Mouse (Mus musculus): ENCODE data around the gene Vmn1r188. TPM values are rescaled to one million over a fixed set of nuclear protein-coding genes. Genes with fewer than 3 reads are reported as not detected.
"Not testable (repeated sequence)": the region's sequence is repeated elsewhere in the genome, so short reads cannot be mapped to it uniquely, and the experiment has no call there.

Gene Vmn1r188
- not detected for total RNA-seq (2021)

GRCm38 (mm10) chr13:22084140-22084539 lies at the start of gene Vmn1r188:
TSS of gene Vmn1r188 (plus strand) at chr13:22084440.
- DNase-seq (ENCODE audit: low spot score in 2 of 2); intact Hi-C loops (cut with DNase I): not testable (repeated sequence)

DNA sequence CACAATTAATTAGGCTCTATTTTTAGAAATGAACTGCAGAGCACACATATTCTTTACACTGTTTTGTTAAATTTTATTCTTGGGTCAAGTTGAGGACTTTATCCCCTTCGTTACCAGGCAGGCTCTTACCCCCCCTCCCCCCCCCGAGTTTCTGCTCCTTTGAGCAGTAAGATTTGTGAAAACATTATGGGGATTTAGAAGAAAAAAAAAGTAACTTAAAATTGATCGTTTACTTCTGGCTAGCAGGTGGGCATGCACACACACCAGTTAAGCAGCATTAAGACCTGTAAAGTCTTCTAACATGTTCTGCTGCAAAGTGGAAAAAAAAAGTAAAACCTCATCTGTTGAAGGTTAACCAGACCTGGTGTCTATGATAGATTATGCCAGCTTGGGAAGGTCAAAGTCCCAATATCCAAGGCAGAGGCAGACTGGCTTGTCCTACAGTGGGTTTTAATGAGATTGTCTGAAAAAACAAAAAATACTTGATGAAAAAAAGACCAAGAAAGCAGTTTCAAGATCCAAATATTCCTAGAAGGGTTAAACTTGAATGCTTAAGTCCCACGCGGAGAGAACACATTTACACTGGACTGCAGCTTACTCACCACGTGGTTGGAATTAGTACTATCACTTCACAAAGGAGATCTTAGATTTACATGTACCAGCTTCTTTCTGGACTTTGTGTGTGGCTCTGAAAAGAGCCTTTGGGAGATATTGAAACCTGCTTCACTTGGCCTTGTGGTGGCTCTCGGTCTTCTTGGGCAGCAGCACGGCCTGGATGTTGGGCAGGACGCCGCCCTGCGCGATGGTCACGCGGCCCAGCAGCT lies 49.6 kb upstream of the Vmn1r188 start:
- intact Hi-C loops (cut with DNase I) = loop anchor here (10.0 kb wide), 1 partner anchor 210 kb away; no protein-coding TSS in a partner anchor
- DNase-seq (ENCODE audit: low spot score in 2 of 2) = no peak

DNA sequence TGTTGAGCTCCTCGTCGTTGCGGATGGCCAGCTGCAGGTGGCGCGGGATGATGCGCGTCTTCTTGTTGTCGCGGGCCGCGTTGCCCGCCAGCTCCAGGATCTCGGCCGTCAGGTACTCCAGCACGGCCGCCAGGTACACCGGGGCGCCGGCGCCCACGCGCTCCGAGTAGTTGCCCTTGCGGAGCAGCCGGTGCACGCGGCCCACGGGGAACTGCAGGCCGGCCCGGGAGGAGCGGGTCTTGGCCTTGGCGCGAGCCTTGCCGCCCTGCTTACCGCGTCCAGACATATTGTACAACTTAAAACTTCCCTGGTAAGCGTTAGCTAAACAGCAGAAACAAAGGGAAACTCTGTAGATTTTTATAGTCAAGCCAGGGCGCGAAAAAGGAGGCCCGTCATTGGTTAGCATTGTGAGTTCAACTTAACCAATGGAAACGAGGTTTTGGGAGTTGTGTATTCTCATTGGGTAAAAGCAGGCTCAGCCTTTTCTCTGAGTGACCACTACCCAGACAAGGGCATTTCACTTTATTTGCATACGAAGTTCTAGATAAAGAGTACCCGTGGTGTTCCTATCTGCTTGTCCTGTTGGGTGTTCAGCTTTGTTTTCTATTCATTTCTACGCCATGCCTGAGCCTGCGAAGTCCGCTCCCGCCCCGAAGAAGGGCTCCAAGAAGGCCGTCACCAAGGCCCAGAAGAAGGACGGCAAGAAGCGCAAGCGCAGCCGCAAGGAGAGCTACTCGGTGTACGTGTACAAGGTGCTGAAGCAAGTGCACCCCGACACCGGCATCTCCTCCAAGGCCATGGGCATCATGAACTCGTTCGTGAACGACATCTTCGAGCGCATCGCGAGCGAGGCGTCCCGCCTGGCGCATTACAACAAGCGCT lies 48.7 kb upstream of the Vmn1r188 start, which contains the start of the genes Hist1h2ah and Hist1h2bk:
Hist1h2ah (minus strand) TSS at position 302 of the 882 bp plus-strand sequence.
Hist1h2bk (plus strand) TSS at position 604 of the 882 bp plus-strand sequence.
- intact Hi-C loops (cut with DNase I) = loop anchor here (10.0 kb wide), 1 partner anchor 211 kb away; no protein-coding TSS in a partner anchor
- DNase-seq (ENCODE audit: low spot score in 2 of 2) = peak; percentile 86 to 97

GRCm38 (mm10) chr13:22036149-22036956 lies 47.9 kb upstream of the Vmn1r188 start:
- intact Hi-C loops (cut with DNase I) = loop anchor here (10.0 kb wide), 1 partner anchor 212 kb away; no protein-coding TSS in a partner anchor
- no peak for DNase-seq (ENCODE audit: low spot score in 2 of 2)

DNA sequence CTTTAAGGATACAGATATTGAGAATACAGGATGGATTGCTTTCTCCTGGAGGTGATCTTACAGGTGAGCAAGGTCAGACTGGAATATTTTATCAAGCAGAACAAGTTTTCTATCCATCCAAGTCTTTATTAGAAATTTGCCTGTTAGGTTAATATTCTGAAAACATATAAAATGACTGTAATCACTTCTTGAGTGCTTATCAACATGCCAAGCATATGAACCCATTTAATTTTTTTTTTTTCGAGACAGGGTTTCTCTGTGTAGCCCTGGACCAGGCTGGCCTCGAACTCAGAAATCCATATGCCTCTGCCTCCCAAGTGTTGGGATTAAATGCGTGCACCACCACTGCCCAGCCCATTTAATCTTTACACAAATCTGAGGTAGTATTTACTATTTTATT lies 47.3 kb upstream of the Vmn1r188 start:
- no peak for DNase-seq (ENCODE audit: low spot score in 2 of 2)
- intact Hi-C loops (cut with DNase I) = loop anchor here (10.0 kb wide), 1 partner anchor 212 kb away; no protein-coding TSS in a partner anchor

DNA sequence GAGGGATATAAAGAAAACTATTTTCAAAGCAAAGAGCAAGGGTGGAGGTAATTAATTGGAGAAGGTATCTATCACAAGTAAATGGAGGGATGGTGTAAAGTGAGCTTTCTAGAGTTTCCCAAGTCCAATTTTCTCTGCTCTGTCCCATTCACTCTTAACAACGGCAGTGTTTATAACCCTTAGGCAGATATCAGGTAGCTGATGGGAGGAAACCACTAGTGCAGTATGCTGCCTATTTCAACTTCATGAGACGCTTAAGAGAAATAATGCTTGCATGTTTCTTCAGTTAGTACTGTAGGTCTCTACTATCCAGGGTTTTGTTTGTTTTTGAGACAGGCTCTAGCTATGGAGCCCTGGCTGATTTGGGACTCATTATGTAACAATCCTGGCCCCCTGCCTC lies 46.8 kb upstream of the Vmn1r188 start:
- no peak for DNase-seq (ENCODE audit: low spot score in 2 of 2)
- intact Hi-C loops (cut with DNase I) = loop anchor here (10.0 kb wide), 1 partner anchor 213 kb away; no protein-coding TSS in a partner anchor

- intact Hi-C loops (cut with DNase I) = loop anchor here (10.0 kb wide), 1 partner anchor 215 kb away; no protein-coding TSS in a partner anchor
Observed at GRCm38 (mm10) chr13:22039364-22039763, 44.9 kb upstream of the Vmn1r188 start.

GRCm38 (mm10) chr13:22039951-22040463 lies 44.2 kb upstream of the Vmn1r188 start:
- intact Hi-C loops (cut with DNase I) = loop anchor here (2.0 to 10.0 kb wide), 6 partner anchors 215 to 1717 kb away; partner anchors contain the start of genes Hist1h1e, Hist1h1t, Hist1h2ac and Hist1h2ai
- DNase-seq (ENCODE audit: low spot score in 2 of 2) = no peak

More at GRCm38 (mm10) chr13:22039364-22039763, 44.9 kb upstream of the Vmn1r188 start:
- no peak for DNase-seq (ENCODE audit: low spot score in 2 of 2)

GRCm38 (mm10) chr13:22040464-22041141 lies 43.6 kb upstream of the Vmn1r188 start:
- intact Hi-C loops (cut with DNase I) = loop anchor here (1.0 to 5.0 kb wide), 6 partner anchors 324 to 1717 kb away; partner anchors contain the start of genes Hist1h1e, Hist1h1t, Hist1h2ac and Hist1h2ai
- no peak for DNase-seq (ENCODE audit: low spot score in 2 of 2)

DNA sequence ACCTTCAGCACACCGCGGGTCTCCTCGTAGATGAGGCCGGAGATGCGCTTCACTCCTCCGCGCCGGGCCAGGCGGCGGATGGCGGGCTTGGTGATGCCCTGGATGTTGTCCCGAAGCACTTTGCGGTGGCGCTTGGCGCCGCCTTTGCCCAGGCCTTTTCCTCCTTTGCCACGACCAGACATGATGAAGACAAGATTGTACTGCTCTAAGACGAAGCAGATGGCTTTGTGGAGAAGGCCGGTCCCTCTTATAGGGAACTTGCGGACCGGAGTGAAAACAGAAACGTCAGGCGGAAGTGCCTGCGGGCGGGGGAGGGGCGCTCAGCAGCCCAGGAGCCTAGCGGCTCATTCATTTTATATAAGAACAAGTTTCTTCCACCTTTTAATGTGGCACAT lies 43.1 kb upstream of the Vmn1r188 start, which contains the start of gene Hist1h4i:
Hist1h4i (minus strand) TSS at position 221 of the 395 bp plus-strand sequence.
- intact Hi-C loops (cut with DNase I) = loop anchor here (1.0 to 5.0 kb wide), 6 partner anchors 324 to 1716 kb away; partner anchors contain the start of genes Hist1h1e, Hist1h1t, Hist1h2ac and Hist1h2ai
- peak; percentile 98 to 99 for DNase-seq (ENCODE audit: low spot score in 2 of 2)

DNA sequence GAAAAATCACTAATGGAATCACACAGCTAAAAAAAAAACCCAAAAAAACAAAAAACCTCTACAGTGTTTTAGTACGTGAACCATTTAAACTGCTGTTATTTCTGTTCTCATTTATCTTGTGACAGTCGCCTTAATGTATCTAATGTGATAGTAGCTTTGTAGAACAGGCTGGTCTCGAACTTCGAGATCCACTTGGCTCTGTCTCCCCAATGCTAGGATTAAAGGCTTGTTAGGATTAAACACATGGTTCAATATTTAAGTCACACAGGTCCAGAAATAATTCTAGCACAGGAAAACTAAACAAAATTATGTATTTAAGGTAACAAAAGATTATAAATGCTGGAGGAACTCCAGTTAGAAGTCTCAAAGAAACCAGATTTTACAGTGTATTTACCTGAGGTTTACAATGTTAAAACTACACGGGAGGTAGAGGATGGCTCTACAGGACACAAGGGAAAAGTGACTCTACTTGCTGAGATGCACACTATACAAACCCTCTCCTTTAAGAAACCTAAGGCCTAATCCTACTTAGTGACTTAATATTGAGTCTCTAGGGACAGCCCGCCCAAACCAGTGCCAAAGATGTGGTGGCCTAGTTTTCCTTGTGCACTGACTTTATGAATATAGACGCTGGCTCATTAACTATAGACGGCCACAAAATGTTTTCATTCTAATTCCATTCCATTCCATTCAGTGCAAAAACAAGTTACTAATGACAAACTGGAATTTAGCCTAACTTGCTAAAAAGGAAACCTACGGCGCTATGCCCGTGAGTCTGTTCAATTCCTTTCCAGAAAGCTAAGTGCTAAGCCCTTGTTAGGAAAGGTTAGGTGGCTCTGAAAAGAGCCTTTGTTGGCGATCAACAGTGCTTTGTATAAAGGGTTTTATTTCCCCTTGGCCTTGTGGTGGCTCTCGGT lies 42.3 kb upstream of the Vmn1r188 start:
- DNase-seq (ENCODE audit: low spot score in 2 of 2) = no peak
- intact Hi-C loops (cut with DNase I) = loop anchor here (1.0 to 5.0 kb wide), 6 partner anchors 325 to 1715 kb away; partner anchors contain the start of genes Hist1h1e, Hist1h1t, Hist1h2ac and Hist1h2ai

GRCm38 (mm10) chr13:22042568-22043502 lies 41.4 kb upstream of the Vmn1r188 start, which contains the start of the genes Hist1h2ag and Hist1h2bj:
TSS of gene Hist1h2ag (minus strand) at chr13:22042944.
TSS of gene Hist1h2bj (plus strand) at chr13:22043214.
- intact Hi-C loops (cut with DNase I) = loop anchor here (5.0 kb wide), 3 partner anchors 1639 to 1714 kb away; partner anchors contain the start of genes Hist1h1t, Hist1h2ac, Hist1h2bc and Hist1h4b
- DNase-seq (ENCODE audit: low spot score in 2 of 2) = peak; percentile 95 to 99

GRCm38 (mm10) chr13:22043503-22044431 lies 40.5 kb upstream of the Vmn1r188 start:
- intact Hi-C loops (cut with DNase I) = loop anchor here (5.0 kb wide), 3 partner anchors 1639 to 1714 kb away; partner anchors contain the start of genes Hist1h1t, Hist1h2ac, Hist1h2bc and Hist1h4b
- peak in 1 of 2 experiments; percentile 69 for DNase-seq (ENCODE audit: low spot score in 2 of 2)
